Mouse (Mus musculus): ENCODE measurements at regions not wholly inside any gene's neighbourhood (a gene's known extent, or its start where the extent isn't known, plus 50 kb on each side); places are given as distances from the start of the nearest gene placed in this dataset.
A peak's percentile ranks its signal among the peaks of the same experiment; 100 is the strongest.

- no peak for ATAC-seq (ENCODE audit: insufficient number of reproducible peaks, low FRiP score, low TSS enrichment, low read depth)
- Histone ChIP-seq H3K4me1 (ENCODE audit: control insufficient read depth, insufficient read depth, low read length) (peaks cover 20% of the 10 kb centered on the region), H3K9me3 (ENCODE audit: control insufficient read depth, low read length) (no peaks in the 10 kb centered on the region), H3K4me3 (ENCODE audit: low read depth, low read length) (no peak overlapping the region), H3K27me3 (ENCODE audit: control insufficient read depth, insufficient read depth, low read length) (no peaks in the 10 kb centered on the region), H3K36me3 (ENCODE audit: control insufficient read depth, insufficient read depth, low read length) (no peaks in the 10 kb centered on the region), H3K27ac (replicated peaks; ENCODE audit: low read depth, low read length) (no peak overlapping the region), H3K4me2 (ENCODE audit: low read depth, severe bottlenecking) (no peak overlapping the region), H3K9ac (ENCODE audit: low read length) (no peak overlapping the region)
- DNase-seq (ENCODE audit: low spot score) = no peak
- WGBS = 80% methylated on average over 2 of the region's 2 CpGs
These were observed 170.2 kb upstream of the Rapgef5 start for GRCm38 (mm10) chr12:117346091-117346490.

- H3K9me3 ChIP-seq (ENCODE audit: control insufficient read depth, low read length) = no peaks in the 10 kb centered on the region
- no peak overlapping the region for H3K9ac ChIP-seq (ENCODE audit: low read length)
- ATAC-seq (ENCODE audit: insufficient number of reproducible peaks, low FRiP score, low TSS enrichment, low read depth) = no peak
- no peak for DNase-seq (ENCODE audit: low spot score)
- 44% methylated on average over 3 of the region's 3 CpGs for WGBS
- H3K36me3 ChIP-seq (ENCODE audit: control insufficient read depth, insufficient read depth, low read length) = no peaks in the 10 kb centered on the region
- no peak overlapping the region for H3K4me2 ChIP-seq (ENCODE audit: low read depth, severe bottlenecking)
- H3K4me1 ChIP-seq (ENCODE audit: control insufficient read depth, insufficient read depth, low read length) = peaks cover 26% of the 10 kb centered on the region
- H3K4me3 ChIP-seq (ENCODE audit: low read depth, low read length) = no peak overlapping the region
- H3K27me3 ChIP-seq (ENCODE audit: control insufficient read depth, insufficient read depth, low read length) = no peaks in the 10 kb centered on the region
- H3K27ac ChIP-seq (replicated peaks; ENCODE audit: low read depth, low read length) = no peak overlapping the region
These were observed 169.1 kb upstream of the Rapgef5 start for GRCm38 (mm10) chr12:117347135-117347534.

GRCm38 (mm10) chr12:117348516-117348915 lies 167.8 kb upstream of the Rapgef5 start:
- H3K27ac ChIP-seq (replicated peaks; ENCODE audit: low read depth, low read length) = no peak overlapping the region
- peaks cover 26% of the 10 kb centered on the region for H3K4me1 ChIP-seq (ENCODE audit: control insufficient read depth, insufficient read depth, low read length)
- no peak overlapping the region for H3K4me2 ChIP-seq (ENCODE audit: low read depth, severe bottlenecking)
- WGBS = 85% methylated on average over 3 of the region's 3 CpGs
- ATAC-seq (ENCODE audit: insufficient number of reproducible peaks, low FRiP score, low TSS enrichment, low read depth) (no peak), DNase-seq (ENCODE audit: low spot score) (no peak)
- H3K9me3 ChIP-seq (ENCODE audit: control insufficient read depth, low read length) = no peaks in the 10 kb centered on the region
- H3K9ac ChIP-seq (ENCODE audit: low read length) = no peak overlapping the region
- no peaks in the 10 kb centered on the region for H3K27me3 ChIP-seq (ENCODE audit: control insufficient read depth, insufficient read depth, low read length)
- no peak overlapping the region for H3K4me3 ChIP-seq (ENCODE audit: low read depth, low read length)
- no peaks in the 10 kb centered on the region for H3K36me3 ChIP-seq (ENCODE audit: control insufficient read depth, insufficient read depth, low read length)

- ATAC-seq (ENCODE audit: insufficient number of reproducible peaks, low FRiP score, low TSS enrichment, low read depth) (no peak), DNase-seq (ENCODE audit: low spot score) (no peak)
- Histone ChIP-seq H3K4me2 (ENCODE audit: low read depth, severe bottlenecking) (no peak overlapping the region), H3K9ac (ENCODE audit: low read length) (no peak overlapping the region), H3K27me3 (ENCODE audit: control insufficient read depth, insufficient read depth, low read length) (no peaks in the 10 kb centered on the region), H3K4me1 (ENCODE audit: control insufficient read depth, insufficient read depth, low read length) (0 out of 2 replicates have a peak, but pooled peaks cover 6% of the 10 kb centered on the region), H3K36me3 (ENCODE audit: control insufficient read depth, insufficient read depth, low read length) (no peaks in the 10 kb centered on the region), H3K27ac (replicated peaks; ENCODE audit: low read depth, low read length) (no peak overlapping the region), H3K4me3 (ENCODE audit: low read depth, low read length) (no peak overlapping the region), H3K9me3 (ENCODE audit: control insufficient read depth, low read length) (no peaks in the 10 kb centered on the region)
- WGBS = 8% methylated on average over 5 of the region's 5 CpGs
These were observed 164.4 kb upstream of the Rapgef5 start for GRCm38 (mm10) chr12:117351900-117352299.

- H3K4me2 ChIP-seq (ENCODE audit: low read depth, severe bottlenecking) = no peak overlapping the region
- no peak overlapping the region for H3K27ac ChIP-seq (replicated peaks; ENCODE audit: low read depth, low read length)
- H3K9ac ChIP-seq (ENCODE audit: low read length) = no peak overlapping the region
- 44% methylated on average over 3 of the region's 3 CpGs for WGBS
- H3K27me3 ChIP-seq (ENCODE audit: control insufficient read depth, insufficient read depth, low read length) = no peaks in the 10 kb centered on the region
- H3K9me3 ChIP-seq (ENCODE audit: control insufficient read depth, low read length) = no peaks in the 10 kb centered on the region
- no peaks in the 10 kb centered on the region for H3K36me3 ChIP-seq (ENCODE audit: control insufficient read depth, insufficient read depth, low read length)
- no peak for ATAC-seq (ENCODE audit: insufficient number of reproducible peaks, low FRiP score, low TSS enrichment, low read depth)
- 0 out of 2 replicates have a peak, but pooled peaks cover 6% of the 10 kb centered on the region for H3K4me1 ChIP-seq (ENCODE audit: control insufficient read depth, insufficient read depth, low read length)
- no peak overlapping the region for H3K4me3 ChIP-seq (ENCODE audit: low read depth, low read length)
- DNase-seq (ENCODE audit: low spot score) = no peak
These were observed 163.8 kb upstream of the Rapgef5 start for GRCm38 (mm10) chr12:117352511-117352910.

GRCm38 (mm10) chr12:117352938-117353337 lies 163.3 kb upstream of the Rapgef5 start:
- H3K36me3 ChIP-seq (ENCODE audit: control insufficient read depth, insufficient read depth, low read length) = no peaks in the 10 kb centered on the region
- H3K9ac ChIP-seq (ENCODE audit: low read length) = no peak overlapping the region
- DNase-seq (ENCODE audit: low spot score) (peak; percentile 48), ATAC-seq (ENCODE audit: insufficient number of reproducible peaks, low FRiP score, low TSS enrichment, low read depth) (no peak)
- 0 out of 2 replicates have a peak, but pooled peaks cover 6% of the 10 kb centered on the region for H3K4me1 ChIP-seq (ENCODE audit: control insufficient read depth, insufficient read depth, low read length)
- H3K4me2 ChIP-seq (ENCODE audit: low read depth, severe bottlenecking) = no peak overlapping the region
- H3K27me3 ChIP-seq (ENCODE audit: control insufficient read depth, insufficient read depth, low read length) = no peaks in the 10 kb centered on the region
- no peak overlapping the region for H3K4me3 ChIP-seq (ENCODE audit: low read depth, low read length)
- no peak overlapping the region for H3K27ac ChIP-seq (replicated peaks; ENCODE audit: low read depth, low read length)
- no peaks in the 10 kb centered on the region for H3K9me3 ChIP-seq (ENCODE audit: control insufficient read depth, low read length)

GRCm38 (mm10) chr12:117357811-117358210 lies 158.5 kb upstream of the Rapgef5 start:
- no peak overlapping the region for H3K4me3 ChIP-seq (ENCODE audit: low read depth, low read length)
- 83% methylated on average over 2 of the region's 2 CpGs for WGBS

GRCm38 (mm10) chr12:117358891-117359290 lies 157.4 kb upstream of the Rapgef5 start:
- no peak overlapping the region for H3K4me2 ChIP-seq (ENCODE audit: low read depth, severe bottlenecking)
- H3K4me3 ChIP-seq (ENCODE audit: low read depth, low read length) = no peak overlapping the region
- 92% methylated on average over 3 of the region's 3 CpGs for WGBS
- no peaks in the 10 kb centered on the region for H3K9me3 ChIP-seq (ENCODE audit: control insufficient read depth, low read length)
- ATAC-seq (ENCODE audit: insufficient number of reproducible peaks, low FRiP score, low TSS enrichment, low read depth) = no peak
- H3K9ac ChIP-seq (ENCODE audit: low read length) = no peak overlapping the region
- no peaks in the 10 kb centered on the region for H3K4me1 ChIP-seq (ENCODE audit: control insufficient read depth, insufficient read depth, low read length)
- DNase-seq (ENCODE audit: low spot score) = no peak
- no peak overlapping the region for H3K27ac ChIP-seq (replicated peaks; ENCODE audit: low read depth, low read length)
- no peaks in the 10 kb centered on the region for H3K36me3 ChIP-seq (ENCODE audit: control insufficient read depth, insufficient read depth, low read length)
- H3K27me3 ChIP-seq (ENCODE audit: control insufficient read depth, insufficient read depth, low read length) = no peaks in the 10 kb centered on the region

More at GRCm38 (mm10) chr12:117357811-117358210, 158.5 kb upstream of the Rapgef5 start:
- H3K27ac ChIP-seq (replicated peaks; ENCODE audit: low read depth, low read length) = no peak overlapping the region
- H3K9ac ChIP-seq (ENCODE audit: low read length) = no peak overlapping the region
- H3K4me2 ChIP-seq (ENCODE audit: low read depth, severe bottlenecking) = no peak overlapping the region
- ATAC-seq (ENCODE audit: insufficient number of reproducible peaks, low FRiP score, low TSS enrichment, low read depth) (no peak), DNase-seq (ENCODE audit: low spot score) (no peak)
- no peaks in the 10 kb centered on the region for H3K27me3 ChIP-seq (ENCODE audit: control insufficient read depth, insufficient read depth, low read length)
- no peaks in the 10 kb centered on the region for H3K36me3 ChIP-seq (ENCODE audit: control insufficient read depth, insufficient read depth, low read length)
- H3K9me3 ChIP-seq (ENCODE audit: control insufficient read depth, low read length) = no peaks in the 10 kb centered on the region
- H3K4me1 ChIP-seq (ENCODE audit: control insufficient read depth, insufficient read depth, low read length) = no peaks in the 10 kb centered on the region

- H3K27me3 ChIP-seq (ENCODE audit: control insufficient read depth, insufficient read depth, low read length) = no peaks in the 10 kb centered on the region
- H3K9ac ChIP-seq (ENCODE audit: low read length) = no peak overlapping the region
- no peak overlapping the region for H3K27ac ChIP-seq (replicated peaks; ENCODE audit: low read depth, low read length)
- H3K9me3 ChIP-seq (ENCODE audit: control insufficient read depth, low read length) = no peaks in the 10 kb centered on the region
- ATAC-seq (ENCODE audit: insufficient number of reproducible peaks, low FRiP score, low TSS enrichment, low read depth) = no peak
- no peaks in the 10 kb centered on the region for H3K36me3 ChIP-seq (ENCODE audit: control insufficient read depth, insufficient read depth, low read length)
- no peak overlapping the region for H3K4me3 ChIP-seq (ENCODE audit: low read depth, low read length)
- no peaks in the 10 kb centered on the region for H3K4me1 ChIP-seq (ENCODE audit: control insufficient read depth, insufficient read depth, low read length)
- DNase-seq (ENCODE audit: low spot score) = no peak
- H3K4me2 ChIP-seq (ENCODE audit: low read depth, severe bottlenecking) = no peak overlapping the region
- WGBS = 67% methylated on average over 4 of the region's 4 CpGs
These were observed 156.1 kb upstream of the Rapgef5 start for GRCm38 (mm10) chr12:117360215-117360614.
